Mouse (Mus musculus) adipocyte (in vitro differentiated cells): Measurements from ENCODE around the gene Sp4.

Experiments used
- DNase-seq: peaks from one replicate; pipeline ENCODE4 v3.0.0-alpha.2; 2016; ENCODE audit warnings: low spot score

The Sp4 gene

GRCm38 (mm10) chr12:118301072-118301865 is at the start of gene Sp4:
Sp4 (minus strand) TSS chr12:118301440.
- peak; percentile 97 for DNase-seq

GRCm38 (mm10) chr12:118339107-118339506 is 37.9 kb upstream of the Sp4 start:
- DNase-seq, result no peak

GRCm38 (mm10) chr12:118338243-118338642 is 37.0 kb upstream of the Sp4 start:
- DNase-seq, result no peak

GRCm38 (mm10) chr12:118337291-118337690 is 36.1 kb upstream of the Sp4 start:
- DNase-seq, result no peak

GRCm38 (mm10) chr12:118328739-118329249 is 27.6 kb upstream of the Sp4 start:
- no peak for DNase-seq

- DNase-seq, result no peak
These were observed 26.3 kb upstream of the Sp4 start for GRCm38 (mm10) chr12:118327566-118327965.

GRCm38 (mm10) chr12:118326161-118326560 is 24.9 kb upstream of the Sp4 start:
- no peak for DNase-seq

GRCm38 (mm10) chr12:118320076-118320475 is 18.8 kb upstream of the Sp4 start:
- DNase-seq, result no peak

- DNase-seq, result no peak
These were observed 13.2 kb upstream of the Sp4 start for GRCm38 (mm10) chr12:118314477-118314845.

- DNase-seq, result no peak
These were observed 12.7 kb upstream of the Sp4 start for GRCm38 (mm10) chr12:118313805-118314476.

- no peak for DNase-seq
These were observed 2.3 kb upstream of the Sp4 start for GRCm38 (mm10) chr12:118303586-118303985.

GRCm38 (mm10) chr12:118303066-118303465 is 1.8 kb upstream of the Sp4 start:
- no peak for DNase-seq

- peak; percentile 97 for DNase-seq
These were observed 911 bp upstream of the Sp4 start for GRCm38 (mm10) chr12:118301866-118302835.

GRCm38 (mm10) chr12:118300754-118301071 is 527 bp downstream of the Sp4 start:
- DNase-seq, result no peak

GRCm38 (mm10) chr12:118299956-118300355 is 1.3 kb downstream of the Sp4 start:
- DNase-seq, result peak; percentile 87

- no peak for DNase-seq
These were observed 2.1 kb downstream of the Sp4 start for GRCm38 (mm10) chr12:118299172-118299571.

- DNase-seq, result no peak
These were observed 2.7 kb downstream of the Sp4 start for GRCm38 (mm10) chr12:118298516-118298915.

GRCm38 (mm10) chr12:118296236-118296635 is 5.0 kb downstream of the Sp4 start:
- DNase-seq, result peak; percentile 24

GRCm38 (mm10) chr12:118295793-118296192 is 5.4 kb downstream of the Sp4 start:
- no peak for DNase-seq

- no peak for DNase-seq
These were observed 12.3 kb downstream of the Sp4 start for GRCm38 (mm10) chr12:118288947-118289346.

GRCm38 (mm10) chr12:118285099-118285498 is 16.1 kb downstream of the Sp4 start:
- DNase-seq, result no peak

- no peak for DNase-seq
These were observed 19.3 kb downstream of the Sp4 start for GRCm38 (mm10) chr12:118281961-118282360.
